Mouse (Mus musculus) kidney, postnatal 36 days (tissue): ENCODE results near the gene Pnmal1.
"Not testable (repeated sequence)": the region's sequence is repeated elsewhere in the genome, so short reads cannot be mapped to it uniquely, and the experiment has no call there.

Source experiments
- DNase-seq, 2 experiments: peaks; one replicate each; pipeline ENCODE4 v3.0.0; 2021 to 2022; ENCODE audit warnings: mixed read lengths in 2 of 2

Gene Pnmal1

DNA sequence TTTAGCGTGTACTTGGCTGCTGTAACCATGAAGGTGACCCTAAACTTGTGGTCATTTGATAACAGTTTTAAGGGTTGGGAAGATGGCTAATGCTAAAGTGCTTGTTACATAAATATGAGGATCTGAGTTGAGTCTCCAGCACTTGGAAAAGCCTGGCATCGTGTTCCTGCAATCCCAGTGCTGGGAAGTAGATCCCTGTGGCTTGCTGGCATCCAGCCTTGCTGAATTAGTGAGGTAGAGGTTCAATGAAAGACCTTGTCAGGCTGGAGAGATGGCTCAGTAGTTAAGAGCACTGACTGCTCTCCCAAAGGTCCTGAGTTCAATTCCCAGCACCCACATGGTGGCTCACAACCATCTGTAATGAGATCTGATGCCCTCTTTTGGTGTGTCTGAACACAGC lies 5.7 kb upstream of the Pnmal1 start:
- not testable (repeated sequence) for DNase-seq

DNA sequence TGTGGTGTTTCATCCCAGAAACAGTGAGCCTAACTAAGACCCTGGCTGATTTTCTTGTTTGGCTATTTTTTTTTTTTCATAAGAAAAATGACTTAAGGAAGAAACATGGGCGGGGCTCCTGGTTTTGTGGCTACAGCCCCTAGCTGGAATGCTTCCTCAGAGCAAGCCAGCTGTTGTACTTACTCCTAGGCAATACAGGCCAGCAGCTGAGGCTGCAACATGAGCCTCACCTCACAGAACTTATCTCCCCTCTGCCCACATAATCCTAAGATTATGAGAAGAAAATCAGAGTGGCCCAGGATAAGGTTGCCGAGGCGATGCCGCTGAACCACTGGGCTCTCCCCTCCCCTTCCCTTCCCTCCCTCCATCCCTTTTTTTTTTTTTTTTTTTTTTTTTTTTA lies 3.8 kb upstream of the Pnmal1 start:
- DNase-seq, result no peak

DNA sequence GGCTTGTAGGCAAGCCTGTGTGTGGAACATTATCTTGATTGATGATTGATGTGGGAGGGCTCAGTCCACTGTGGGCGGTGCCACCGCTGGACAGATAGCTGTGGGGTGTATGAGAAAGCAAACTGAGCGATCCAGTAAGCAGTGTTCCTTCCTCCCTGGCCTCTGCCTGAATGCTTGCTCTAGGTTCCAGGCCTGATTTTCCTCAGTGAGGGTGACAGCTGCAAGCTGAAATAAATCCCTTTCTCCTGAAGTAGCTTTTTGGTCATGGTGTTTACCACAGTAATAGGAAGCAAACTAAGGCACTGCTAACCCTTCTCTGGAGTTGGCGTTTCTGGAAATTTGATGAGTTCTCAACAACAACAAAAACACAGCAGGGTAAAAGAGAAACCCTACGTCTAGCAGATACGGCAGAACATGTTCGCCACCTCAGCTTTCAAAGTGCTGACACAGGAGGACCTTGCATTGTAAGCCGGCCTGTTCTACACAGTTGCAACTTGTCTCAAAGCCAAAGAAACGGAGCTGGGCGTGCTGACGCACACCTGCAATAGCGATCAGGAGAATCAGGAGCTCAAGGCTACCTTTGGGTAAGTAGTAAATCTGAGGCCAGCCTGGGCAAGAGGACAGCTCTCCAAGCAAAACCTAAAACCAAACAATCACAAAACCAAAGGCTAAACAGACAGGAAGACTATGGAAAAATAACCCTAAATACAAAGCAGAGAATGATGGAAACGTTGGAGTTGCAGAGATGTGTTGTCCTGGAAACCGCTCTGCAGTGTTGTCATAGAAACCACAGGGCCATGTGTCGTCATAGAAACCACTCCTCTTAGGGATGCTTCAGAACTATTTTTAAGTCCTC lies 2.8 kb upstream of the Pnmal1 start:
- no peak for DNase-seq

DNA sequence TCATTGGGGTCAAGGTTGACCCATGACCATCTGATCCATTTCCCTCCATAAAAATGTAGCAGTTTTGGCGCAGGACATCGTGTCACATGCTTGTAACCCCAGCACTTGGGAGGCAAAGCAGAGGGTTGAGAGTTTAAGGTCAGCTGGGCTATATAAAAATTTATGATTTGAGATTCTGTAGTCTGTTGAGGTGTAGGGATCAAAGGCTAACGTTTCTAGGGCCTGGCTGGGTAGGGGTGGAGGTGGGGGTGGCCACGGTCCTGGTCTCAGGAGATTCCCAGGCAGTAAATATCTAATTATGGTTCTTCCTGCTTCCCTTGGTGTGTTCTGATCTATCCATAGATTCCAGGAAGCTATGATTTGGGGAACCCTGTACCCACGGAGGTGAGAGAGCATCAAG lies 2.2 kb downstream of the Pnmal1 start:
- DNase-seq, result no peak

DNA sequence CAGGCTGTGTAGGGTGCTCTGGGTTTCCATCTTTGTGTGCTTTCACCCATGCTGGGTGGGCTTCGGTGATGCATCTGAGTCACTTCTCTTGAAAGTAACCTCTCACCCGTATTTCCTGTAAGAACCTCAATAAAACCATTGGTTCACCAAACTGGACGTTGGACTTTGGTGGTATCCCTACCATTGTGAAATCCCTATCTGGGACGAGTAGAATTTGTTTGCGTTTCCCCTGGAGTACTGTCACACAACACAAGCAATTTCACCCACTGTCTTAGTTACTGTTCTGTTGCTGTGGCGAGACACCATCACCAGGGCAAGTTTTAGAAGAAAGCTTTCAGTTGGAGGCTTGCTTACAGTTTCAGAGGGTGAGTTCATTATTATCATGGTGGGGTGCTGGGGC lies 8.9 kb downstream of the Pnmal1 start:
- no peak for DNase-seq

DNA sequence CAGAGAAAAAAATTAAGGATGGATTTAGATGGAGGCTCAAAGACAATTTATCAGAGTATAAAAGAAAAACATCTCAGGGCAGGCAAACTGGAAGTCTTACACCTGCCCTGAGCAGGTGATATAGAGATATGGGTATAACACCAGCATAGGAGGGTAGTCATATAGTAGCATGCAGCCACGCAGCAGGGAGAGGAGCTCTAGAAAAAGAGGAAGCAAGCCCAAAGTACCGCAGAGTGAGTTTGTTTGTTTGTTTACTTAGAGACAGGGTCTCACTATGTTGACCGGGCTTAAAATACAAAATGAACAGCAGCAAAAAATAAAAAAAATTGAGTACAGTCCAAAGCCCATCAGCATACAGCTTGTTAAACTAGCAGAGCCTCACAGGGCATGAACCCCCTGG lies 11.7 kb downstream of the Pnmal1 start:
- DNase-seq, result no peak

DNA sequence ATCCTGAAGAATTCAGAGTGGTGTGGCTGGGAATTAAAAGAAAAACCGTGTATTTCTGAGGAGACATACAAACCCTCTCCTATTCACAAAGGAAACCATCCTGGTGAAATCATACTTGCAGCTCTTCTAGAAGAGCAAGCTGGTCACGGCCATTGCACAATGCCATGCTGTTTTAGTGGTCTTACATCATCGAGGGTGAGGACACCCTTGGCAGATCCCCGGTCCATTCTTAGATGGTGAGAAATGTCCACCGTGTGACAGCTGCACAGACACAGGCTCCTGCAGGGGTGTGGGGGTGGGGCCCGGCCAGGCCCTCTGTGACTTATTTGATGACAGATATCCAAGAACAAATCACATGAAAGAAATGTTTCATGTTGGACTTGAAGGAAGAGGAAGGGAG lies 14.5 kb downstream of the Pnmal1 start:
- DNase-seq, result no peak

DNA sequence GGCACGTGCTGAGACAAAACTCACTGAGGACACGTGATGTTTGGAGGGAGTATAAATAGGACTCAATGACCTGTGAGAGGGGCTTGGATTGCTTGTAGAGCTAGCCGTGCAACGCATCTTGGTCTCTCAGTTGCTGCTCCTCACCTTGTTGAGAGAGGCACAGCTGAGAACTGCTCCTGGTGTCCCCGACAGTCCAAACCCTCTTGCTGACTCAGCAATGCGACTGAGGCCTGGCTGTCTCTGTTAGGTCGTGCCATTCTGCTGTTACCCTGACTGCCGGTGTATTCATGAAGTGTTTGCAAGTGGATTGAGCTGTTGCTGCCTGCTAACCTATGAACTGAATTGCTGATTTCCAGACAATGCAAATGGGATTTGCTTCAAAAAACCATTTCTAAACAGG lies 16.8 kb downstream of the Pnmal1 start:
- no peak for DNase-seq

DNA sequence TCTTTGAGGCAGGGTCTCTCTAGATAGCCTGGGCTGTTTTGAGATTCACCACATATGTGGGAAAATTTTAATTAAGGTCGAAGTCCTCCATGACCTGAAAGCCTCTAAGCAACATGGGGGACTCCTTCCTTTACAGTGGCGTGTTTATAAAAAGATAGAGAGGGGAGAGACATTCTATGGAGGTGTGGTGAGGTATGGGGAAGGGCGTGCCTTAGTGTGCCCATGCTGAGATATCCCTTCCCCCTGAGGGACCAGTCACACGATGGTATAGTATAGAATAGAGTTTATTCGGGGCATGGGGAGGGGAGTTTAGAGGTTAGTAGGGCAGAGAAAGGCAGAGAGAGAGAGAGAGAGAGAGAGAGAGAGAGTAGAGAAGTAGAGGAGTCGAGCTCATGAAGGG lies 18.7 kb downstream of the Pnmal1 start:
- DNase-seq, result no peak

DNA sequence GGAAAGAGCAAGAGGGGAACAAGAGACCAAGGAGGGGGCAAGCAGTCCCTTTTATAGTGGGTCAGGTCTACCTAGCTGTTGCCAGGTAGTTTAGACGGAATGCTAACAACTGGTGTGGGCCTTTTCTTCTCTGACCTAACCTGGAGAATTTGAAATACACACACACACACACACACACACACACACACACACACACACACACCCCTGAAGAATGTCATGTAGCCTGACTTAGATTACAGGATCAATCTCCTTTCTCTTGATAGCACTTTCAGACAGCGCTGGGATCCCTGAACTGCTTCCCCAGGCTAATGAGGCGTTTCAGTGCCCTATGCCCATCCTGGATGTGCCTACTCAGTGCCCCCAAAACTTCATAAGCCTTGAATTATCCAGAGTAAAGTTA lies 19.1 kb downstream of the Pnmal1 start:
- DNase-seq, result no peak

DNA sequence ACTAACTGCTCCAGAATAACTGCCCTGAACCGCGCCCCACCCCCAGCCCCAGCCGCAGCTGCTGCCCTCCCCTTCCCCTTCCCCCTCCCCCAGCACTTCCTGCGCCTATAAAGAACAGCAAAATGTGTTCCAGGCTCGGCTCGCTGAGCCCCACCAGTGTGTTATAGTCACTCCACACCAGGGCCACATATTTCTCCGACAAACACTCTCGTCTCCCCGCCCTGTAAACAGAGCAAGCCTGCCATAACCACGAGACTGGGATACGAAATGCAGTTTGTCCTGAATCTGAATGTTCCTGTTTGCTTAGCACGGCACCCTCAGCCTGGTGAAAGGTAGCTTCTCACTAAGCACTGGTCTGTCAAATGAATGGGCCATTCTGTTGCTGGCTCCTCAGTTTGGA lies 20.9 kb downstream of the Pnmal1 start:
- peak; percentile 23 to 60 for DNase-seq

DNA sequence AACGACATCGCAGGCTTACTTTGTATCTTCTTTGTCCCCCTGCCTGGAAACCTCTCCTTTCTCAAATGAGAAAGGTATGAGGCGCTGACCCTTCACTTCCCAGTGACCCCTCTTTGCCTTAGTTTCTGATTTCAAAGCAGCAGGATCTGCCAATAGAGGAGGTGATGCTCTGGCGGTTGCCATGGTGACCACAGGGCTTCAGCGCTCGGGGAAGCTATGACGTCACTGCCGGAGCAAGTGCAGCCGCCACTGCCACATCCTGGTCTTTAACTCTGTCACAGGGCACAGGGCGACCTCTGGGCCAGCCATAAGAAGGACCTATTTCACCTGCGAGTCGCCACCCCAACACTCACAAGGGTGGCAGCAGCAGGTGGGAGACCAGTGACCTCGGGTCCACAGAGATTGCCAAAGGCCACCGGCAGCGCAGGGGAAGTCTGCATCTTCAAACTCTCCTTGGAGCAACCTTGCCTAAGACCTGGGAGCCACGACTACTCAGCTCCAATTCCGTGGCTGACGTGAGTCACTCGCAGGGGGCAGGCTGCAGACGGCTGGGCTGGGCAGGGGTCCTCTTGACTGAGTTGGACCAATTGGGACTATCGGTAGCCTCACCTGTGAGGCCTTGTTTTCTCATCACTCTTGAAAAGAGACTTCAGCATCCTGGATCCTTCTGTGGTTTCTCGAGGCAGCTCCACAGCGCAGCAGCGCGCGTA lies 23.5 kb downstream of the Pnmal1 start, which contains the start of gene Gm42372:
TSS of gene Gm42372 (plus strand) at position 228 of the 710 bp plus-strand sequence.
- DNase-seq, result peak in 1 of 2 experiments; percentile 42

DNA sequence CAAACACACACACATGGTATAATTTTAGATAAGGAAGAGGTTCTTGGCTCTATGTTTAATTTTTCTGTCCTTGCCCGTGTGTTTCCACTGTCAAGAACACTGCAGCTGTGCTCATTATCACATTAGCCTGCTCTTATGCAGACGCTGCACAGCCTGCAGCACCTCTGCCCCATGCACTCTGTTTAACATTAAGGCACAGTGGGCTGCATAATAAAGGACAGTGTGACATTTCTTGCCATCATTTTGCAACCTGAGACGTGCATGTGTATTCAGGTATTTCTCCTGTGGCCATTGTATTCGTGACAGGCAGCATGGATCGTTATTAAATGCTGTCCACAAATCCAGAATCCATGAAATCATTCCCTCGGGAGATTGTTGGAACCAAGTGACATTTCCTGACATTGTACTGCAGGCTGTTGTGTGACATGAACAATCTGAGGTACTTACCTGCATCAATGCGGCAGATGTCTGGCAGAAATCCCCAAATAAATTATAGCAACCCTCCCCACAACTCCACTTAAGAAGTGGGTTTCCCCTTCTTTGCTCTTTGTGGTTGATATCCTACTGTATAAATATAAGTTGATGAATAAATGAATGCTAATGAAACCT lies 28.2 kb downstream of the Pnmal1 start:
- no peak for DNase-seq

DNA sequence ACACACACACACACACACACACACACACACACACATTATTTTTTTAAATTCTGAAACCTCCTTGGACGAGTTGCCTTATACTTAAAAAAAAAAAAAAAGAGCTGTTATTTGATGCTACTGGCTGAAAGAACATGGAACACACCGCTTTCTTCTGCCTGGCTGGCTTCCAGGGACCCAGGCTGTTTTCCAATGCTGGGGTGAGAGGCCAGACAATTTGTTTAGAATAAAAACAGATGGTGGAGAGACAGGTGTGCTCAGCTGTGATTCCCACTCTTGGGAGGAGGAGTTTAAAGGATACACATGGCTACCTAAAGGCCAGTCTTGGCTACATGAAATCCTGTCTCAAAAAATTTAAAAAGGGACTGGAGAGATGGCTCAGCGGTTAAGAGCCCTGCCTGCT lies 28.9 kb downstream of the Pnmal1 start:
- DNase-seq, result peak; percentile 37 to 54

DNA sequence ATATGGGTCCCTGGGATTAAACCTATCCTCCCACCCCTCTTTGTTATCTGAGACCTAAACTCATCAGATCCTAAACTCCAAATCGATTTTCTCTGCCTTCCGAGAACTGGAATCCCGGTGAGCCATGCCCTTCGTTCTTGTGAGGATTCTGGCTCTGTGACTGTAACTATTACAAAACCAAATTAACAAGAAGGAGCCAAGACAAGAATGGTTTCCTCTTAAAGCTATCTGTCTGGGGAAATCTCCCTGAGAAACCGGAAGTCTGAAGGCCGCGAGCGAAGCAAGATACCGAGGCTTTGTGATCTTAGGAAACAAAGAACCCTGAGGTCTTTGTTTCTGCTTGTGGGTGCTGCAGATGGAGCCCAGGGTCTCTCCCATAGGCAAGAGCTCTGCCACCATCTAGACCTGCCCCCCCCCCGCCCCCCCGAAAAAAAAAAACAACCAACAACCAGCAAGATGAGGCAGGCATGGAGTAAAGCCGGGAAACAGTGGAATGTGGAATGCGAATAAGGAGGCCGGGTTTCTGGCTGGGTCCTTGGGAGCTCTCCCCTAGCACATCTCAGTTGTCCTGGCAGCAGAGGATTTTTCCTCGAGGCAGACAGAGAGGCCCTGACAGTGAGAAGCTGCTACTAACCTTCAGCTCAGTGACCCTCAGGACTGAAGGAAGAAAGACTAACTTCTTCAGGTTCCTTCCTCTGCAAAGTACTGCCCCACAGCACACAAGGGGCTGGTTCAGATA lies 30.7 kb downstream of the Pnmal1 start:
- DNase-seq, result peak in 1 of 2 experiments; percentile 11

DNA sequence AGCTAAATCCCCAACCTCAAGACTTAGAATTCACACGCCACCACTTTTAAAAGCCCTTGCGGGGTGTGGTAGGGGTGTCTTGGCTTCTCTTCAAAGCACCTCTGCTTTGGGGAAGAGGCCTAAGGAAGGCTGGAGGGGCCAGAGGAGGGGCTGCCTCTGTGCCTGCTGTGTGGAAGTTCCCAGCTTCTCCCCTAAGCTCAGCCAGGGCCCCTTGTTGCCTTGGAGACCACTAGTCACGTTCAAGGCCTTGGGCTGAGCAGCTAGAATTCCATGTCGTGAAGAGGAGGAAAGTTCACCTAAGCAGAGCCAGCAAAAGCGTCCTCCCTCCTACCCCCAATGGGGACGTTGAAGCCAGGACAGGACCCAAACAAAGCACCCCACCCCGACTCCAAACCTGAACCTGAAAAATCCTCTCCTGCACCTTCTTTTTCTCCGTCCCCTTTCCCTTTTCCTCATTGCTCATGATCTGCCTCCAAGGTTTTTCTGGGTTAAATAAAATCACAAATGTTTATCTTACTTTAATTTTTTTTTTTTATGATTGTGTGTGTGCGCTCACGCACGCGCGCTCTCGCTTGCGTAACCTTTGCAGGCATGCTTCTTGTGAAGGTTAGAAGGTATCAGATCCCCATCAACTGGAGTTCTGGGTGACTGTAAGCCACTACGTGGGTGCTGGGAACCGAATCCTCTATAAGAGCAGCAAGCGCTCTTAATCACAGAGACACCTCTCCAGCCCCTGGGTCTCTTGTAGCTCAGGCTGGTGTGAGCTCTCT lies 32.4 kb downstream of the Pnmal1 start:
- DNase-seq, result no peak

DNA sequence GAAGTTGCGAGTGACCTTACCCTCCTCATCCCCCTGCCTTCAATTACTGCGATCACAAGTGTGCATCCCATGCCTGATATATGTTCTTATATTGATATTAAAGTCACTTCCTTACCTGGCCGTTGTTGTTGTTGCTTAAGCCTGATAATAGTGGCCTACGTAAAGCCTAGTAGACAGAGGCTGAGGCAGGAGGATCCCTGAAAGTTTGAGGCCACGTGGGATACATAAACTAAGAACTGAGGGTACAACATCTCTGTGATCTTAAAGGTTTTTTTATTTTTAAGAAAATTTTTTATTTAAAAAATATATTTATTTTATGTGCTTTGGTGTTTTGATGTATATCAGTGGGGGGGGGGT lies 33.0 kb downstream of the Pnmal1 start, which contains the start of gene Ccdc8:
TSS of gene Ccdc8 (plus strand) at position 258 of the 357 bp plus-strand sequence.
- DNase-seq, result no peak

DNA sequence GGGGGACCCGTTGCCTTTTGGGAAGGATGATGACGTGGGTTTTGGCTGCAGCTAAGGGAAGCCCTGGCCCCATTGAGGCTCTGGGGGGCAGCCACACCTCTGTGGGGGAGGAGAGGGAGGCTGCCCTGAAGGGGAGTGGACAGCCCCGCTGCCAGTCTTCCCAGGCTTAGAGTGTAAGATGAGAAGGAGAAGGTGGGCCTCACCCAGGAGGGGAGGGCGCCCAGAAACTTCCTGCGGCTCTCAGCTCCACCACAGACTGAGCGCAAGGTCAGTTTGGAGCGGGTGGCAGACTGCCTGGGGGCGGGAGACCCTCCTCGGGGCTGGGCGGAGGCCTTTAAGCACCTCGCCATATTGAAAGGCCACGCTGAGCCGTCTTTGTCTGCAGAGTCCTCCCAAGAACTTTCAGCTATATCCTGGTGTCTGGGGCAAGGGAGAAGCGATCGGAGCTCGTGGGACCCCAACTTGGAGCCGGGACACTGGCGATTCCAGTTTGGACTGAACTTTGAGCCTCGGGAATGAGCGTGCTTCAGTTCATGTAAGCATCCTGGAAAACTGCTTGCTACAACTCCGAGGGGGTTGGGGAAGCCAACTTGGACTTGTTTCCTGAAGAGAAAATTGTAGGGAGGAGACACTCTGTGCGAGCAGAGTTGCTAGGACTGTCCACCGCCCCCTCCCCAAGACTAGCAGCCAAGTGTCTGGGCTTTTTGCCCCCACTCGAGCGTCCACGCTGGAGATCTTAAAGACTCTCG lies 34.3 kb downstream of the Pnmal1 start:
- peak; percentile 64 to 73 for DNase-seq

DNA sequence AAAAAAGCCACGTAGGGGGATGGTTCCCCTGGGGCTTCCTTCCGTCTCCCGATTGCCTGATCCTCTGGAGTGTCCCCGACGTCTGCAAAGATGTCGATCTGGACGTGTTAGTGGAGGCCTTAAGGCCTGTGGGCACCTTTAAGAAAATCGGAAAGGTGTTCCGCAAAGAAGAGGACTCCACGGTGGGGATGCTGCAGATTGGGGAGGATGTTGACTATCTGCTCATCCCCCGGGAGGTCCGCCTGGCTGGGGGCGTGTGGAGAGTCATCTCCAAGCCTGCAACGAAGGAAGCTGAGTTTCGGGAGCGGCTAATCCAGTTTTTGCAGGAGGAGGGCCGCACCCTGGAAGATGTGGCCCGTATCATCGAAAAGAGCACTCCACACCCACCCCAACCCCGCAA lies 34.9 kb downstream of the Pnmal1 start:
- DNase-seq, result no peak

DNA sequence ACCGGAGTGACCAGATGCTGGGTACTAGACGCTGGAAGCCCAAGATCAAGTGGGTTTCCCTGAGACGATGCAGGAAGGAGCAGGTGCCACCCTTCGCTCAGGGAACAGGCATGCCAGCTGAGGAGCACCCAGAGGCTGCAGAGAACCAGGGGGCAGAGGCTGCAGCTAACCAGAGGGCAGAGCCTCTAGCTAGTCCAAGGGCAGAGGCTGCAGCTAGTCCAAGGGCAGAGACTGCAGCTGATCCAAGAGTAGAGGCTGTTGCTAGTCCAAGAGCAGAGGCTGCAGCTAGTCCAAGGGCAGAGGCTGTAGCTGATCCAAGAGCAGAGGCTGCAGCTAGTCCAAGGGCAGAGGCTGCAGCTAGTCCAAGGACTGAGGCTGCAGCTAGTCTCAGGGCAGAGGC lies 35.9 kb downstream of the Pnmal1 start:
- DNase-seq, result no peak

DNA sequence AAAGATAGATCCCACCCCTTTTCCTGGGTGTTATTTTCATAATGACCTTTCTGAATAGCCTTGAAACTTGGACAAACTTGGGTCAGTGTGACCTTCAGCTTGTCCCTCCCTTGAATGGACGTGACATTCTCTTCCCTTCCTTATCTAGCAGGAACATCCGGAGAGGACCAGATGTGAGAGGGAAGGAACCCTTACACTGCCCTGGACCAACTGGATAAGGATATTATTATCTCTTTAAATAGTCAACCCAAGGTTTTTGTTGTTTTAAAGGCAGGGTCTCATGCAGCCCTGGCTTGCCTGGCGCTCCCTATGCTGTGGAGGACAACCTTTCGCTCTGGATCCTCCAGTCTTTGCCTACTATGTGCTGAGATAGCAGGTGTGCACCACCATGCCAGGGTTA lies 39.8 kb downstream of the Pnmal1 start:
- no peak for DNase-seq

DNA sequence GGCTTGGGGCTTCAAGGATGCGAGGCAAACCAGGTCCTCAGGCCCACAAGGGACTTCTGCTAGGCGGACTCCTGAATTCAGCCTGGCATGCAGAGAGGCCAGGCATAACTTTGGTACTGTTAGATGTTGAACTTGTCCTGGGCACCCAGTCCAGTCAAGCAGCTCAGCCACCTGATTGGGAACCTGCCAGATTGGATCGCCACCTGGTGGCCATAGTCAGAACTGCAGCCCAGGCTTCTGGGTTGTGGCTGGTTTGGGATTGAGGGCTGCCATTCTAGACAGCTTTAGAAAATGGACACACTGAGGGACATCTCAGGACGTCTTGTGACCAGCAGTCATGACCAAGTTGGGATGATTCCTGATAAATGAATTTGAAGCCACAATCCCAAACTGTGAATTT lies 40.2 kb downstream of the Pnmal1 start:
- DNase-seq, result peak; percentile 85 to 93
